Mouse (Mus musculus) liver, embryonic 12.5 days (tissue): ENCODE measurements around the gene Ube2g2. TPM values are rescaled to one million over a fixed set of nuclear protein-coding genes. Genes with fewer than 3 reads are reported as not detected.
A peak's percentile ranks its signal among the peaks of the same experiment; 100 is the strongest.
"Not testable (repeated sequence)": the region's sequence is repeated elsewhere in the genome, so short reads cannot be mapped to it uniquely, and the experiment has no call there.

ENCODE experiments used
- ATAC-seq: fragments of 200-750 bp; cut with Nextera tagmentation; 2 replicates; pipeline ENCODE4 v1.8.0; 2017; ENCODE audit warnings: moderate number of reproducible peaks, mild to moderate bottlenecking, moderate library complexity
- H3K27ac ChIP-seq: fragments of 300-500 bp; sonication (generic); 2 replicates; pipeline ENCODE4 v1.5.1; 2016; ENCODE audit warnings: mild to moderate bottlenecking
- H3K27me3 ChIP-seq: fragments of 300-500 bp; sonication (generic); replicated peaks from 2 replicates; pipeline ENCODE4 v1.6.1; 2016; ENCODE audit warnings: mild to moderate bottlenecking, moderate library complexity
- H3K36me3 ChIP-seq: fragments of 300-500 bp; sonication (generic); 2 replicates; pipeline ENCODE4 v1.6.1; 2016; ENCODE audit warnings: mild to moderate bottlenecking, moderate library complexity
- H3K4me1 ChIP-seq: fragments of 300-500 bp; sonication (generic); 2 replicates; pipeline ENCODE4 v1.6.1; 2016
- H3K4me2 ChIP-seq: fragments of 300-500 bp; sonication (generic); 2 replicates; pipeline ENCODE4 v1.6.1; 2016; ENCODE audit warnings: mild to moderate bottlenecking, moderate library complexity
- H3K4me3 ChIP-seq: fragments of 300-500 bp; sonication (generic); 2 replicates; pipeline ENCODE4 v1.5.1; 2016; ENCODE audit warnings: mild to moderate bottlenecking, moderate library complexity
- H3K9ac ChIP-seq: fragments of 300-500 bp; sonication (generic); 2 replicates; pipeline ENCODE4 v1.6.1; 2016; ENCODE audit warnings: mild to moderate bottlenecking, moderate library complexity
- H3K9me3 ChIP-seq: fragments of 300-500 bp; sonication (generic); replicated peaks from 2 replicates; pipeline ENCODE4 v1.6.1; 2016; ENCODE audit warnings: mild to moderate bottlenecking, moderate library complexity
- WGBS: fragments of 180-500 bp; shearing (Covaris S2); methylation state at CpG from one replicate; pipeline ENCODE4 v1.1.7; 2016; ENCODE audit not compliant: insufficient replicate concordance; 5-methylcytosine and 5-hydroxymethylcytosine counted together
- microRNA counts: library from miRNA; unstranded; fragments of <30 nt; microRNA quantifications from one replicate; lab custom pipeline; 2017
- microRNA-seq: library from miRNA; unstranded; fragments of <30 nt; microRNA quantifications from one replicate; pipeline ENCODE4, GENCODE M21; 2017
- polyA plus RNA-seq: library from polyadenylated mRNA; unstranded; fragments of >200 nt; fragmentation: Nextera tagmentation; extraction: Ambion mirVana; gene quantifications from 2 replicates; pipeline ENCODE4 v1.2.1, GENCODE M21; 2016

Ube2g2 gene
- polyA plus RNA-seq, 1 experiment from 2014 or later, result 59.9 TPM

DNA sequence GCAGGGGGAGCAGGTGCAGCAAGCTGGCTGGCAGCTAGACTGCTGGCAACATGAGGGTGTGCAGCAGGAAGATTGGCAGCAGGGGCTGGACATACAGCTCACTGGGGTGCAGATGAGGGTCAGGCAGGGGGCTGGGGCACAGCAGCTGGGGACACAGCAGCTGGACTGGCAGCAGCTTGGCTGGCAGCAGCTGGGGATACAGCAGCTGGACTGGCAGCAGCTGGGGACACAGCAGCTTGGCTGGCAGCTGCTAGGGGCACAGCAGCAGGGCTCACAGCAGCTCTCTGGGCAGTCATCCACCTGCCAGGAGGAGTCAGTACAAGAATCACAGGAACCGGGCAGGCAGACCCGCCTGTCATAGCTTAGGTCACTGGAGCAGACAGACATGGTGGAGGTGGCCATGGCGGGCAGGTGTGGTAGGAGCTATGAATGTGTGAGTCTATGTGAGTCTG, 68.3 kb downstream of the Ube2g2 start, which contains the start of gene Gm19402:
Gene Gm19402 (minus strand): TSS at position 402 of the 452 bp plus-strand sequence.
- H3K27me3 ChIP-seq, result peaks cover 77% of the 10 kb centered on the region
- not testable (repeated sequence) for H3K4me2 ChIP-seq, H3K27ac ChIP-seq, H3K9me3 ChIP-seq, H3K4me1 ChIP-seq, H3K4me3 ChIP-seq, H3K9ac ChIP-seq, H3K36me3 ChIP-seq, ATAC-seq
- 48% methylated on average over 3 of the region's 3 CpGs for WGBS

MicroRNAs encoded within 50 kb of the gene (microRNA counts, 519-probe panel; counts per million panel counts)
- 582 counts per million, percentile 70 among the panel's probes with 10 or more counts for microRNA mmu-miR-1930 (lab: Ali Mortazavi, UCI)

Small RNAs within 50 kb of the gene (microRNA-seq; reads per million reads assigned to microRNA genes)
- gene Mir1930, result 20.0 reads per million, percentile 31 among the genes with 10 or more reads in this experiment

Other genes starting within 250 kb of the Ube2g2 start
- gene Adarb1, start 204.0 kb upstream of the Ube2g2 start, polyA plus RNA-seq, result 2.9 and 3.2 TPM in 2 replicates
- gene Fam207a, start 106.5 kb upstream of the Ube2g2 start, polyA plus RNA-seq, result 32.7 and 33.7 TPM in 2 replicates
- 13.5 and 13.9 TPM in 2 replicates for gene Itgb2, start 92.0 kb upstream of the Ube2g2 start, polyA plus RNA-seq
- 68.8 and 72.8 TPM in 2 replicates for gene Pttg1ip, start 40.6 kb upstream of the Ube2g2 start, polyA plus RNA-seq
- gene Sumo3, start 16.2 kb upstream of the Ube2g2 start, polyA plus RNA-seq, result 138 and 146 TPM in 2 replicates
- gene Gm49325, start 16.1 kb upstream of the Ube2g2 start, polyA plus RNA-seq, result 5.1 TPM in 1 of 2 replicates, not detected in the other
- gene Tspear, start 64.3 kb downstream of the Ube2g2 start, polyA plus RNA-seq, result 0.05 TPM in 1 of 2 replicates, not detected in the other
- not detected in 2 replicates for gene Gm19402, start 68.5 kb downstream of the Ube2g2 start, polyA plus RNA-seq
- not detected in 2 replicates for gene Gm9508, start 75.0 kb downstream of the Ube2g2 start, polyA plus RNA-seq
- not detected in 2 replicates for gene Gm10272, start 84.4 kb downstream of the Ube2g2 start, polyA plus RNA-seq
- not detected in 2 replicates for gene Gm10024, start 89.2 kb downstream of the Ube2g2 start, polyA plus RNA-seq
- gene Gm10142, start 93.5 kb downstream of the Ube2g2 start, polyA plus RNA-seq, result not detected in 2 replicates
- gene Krtap12-1, start 98.3 kb downstream of the Ube2g2 start, polyA plus RNA-seq, result not detected in 2 replicates
- not detected in 2 replicates for gene Gm10100, start 104.2 kb downstream of the Ube2g2 start, polyA plus RNA-seq
- gene Gm18596, start 120.4 kb downstream of the Ube2g2 start, polyA plus RNA-seq, result not detected in 2 replicates
- not detected in 2 replicates for gene Gm9736, start 129.1 kb downstream of the Ube2g2 start, polyA plus RNA-seq
- gene Gm3233, start 137.4 kb downstream of the Ube2g2 start, polyA plus RNA-seq, result not detected in 2 replicates
- gene Gm3238, start 149.1 kb downstream of the Ube2g2 start, polyA plus RNA-seq, result not detected in 2 replicates
- gene Gm7138, start 154.7 kb downstream of the Ube2g2 start, polyA plus RNA-seq, result not detected in 2 replicates
- gene Gm3250, start 160.3 kb downstream of the Ube2g2 start, polyA plus RNA-seq, result not detected in 2 replicates
- not detected in 2 replicates for gene Gm7137, start 165.9 kb downstream of the Ube2g2 start, polyA plus RNA-seq
- not detected in 2 replicates for gene Gm9639, start 172.8 kb downstream of the Ube2g2 start, polyA plus RNA-seq
- gene Gm19668, start 176.9 kb downstream of the Ube2g2 start, polyA plus RNA-seq, result not detected in 2 replicates
- gene Gm9507, start 189.6 kb downstream of the Ube2g2 start, polyA plus RNA-seq, result not detected in 2 replicates
- gene Gm2696, start 192.4 kb downstream of the Ube2g2 start, polyA plus RNA-seq, result not detected in 2 replicates
- gene Krtap10-4, start 204.8 kb downstream of the Ube2g2 start, polyA plus RNA-seq, result not detected in 2 replicates
- not detected in 2 replicates for gene Krtap10-10, start 213.7 kb downstream of the Ube2g2 start, polyA plus RNA-seq
- not detected in 2 replicates for gene Gm36176, start 224.5 kb downstream of the Ube2g2 start, polyA plus RNA-seq
- not detected in 2 replicates for gene Gm10318, start 230.6 kb downstream of the Ube2g2 start, polyA plus RNA-seq
- not detected in 2 replicates for gene Gm3285, start 239.7 kb downstream of the Ube2g2 start, polyA plus RNA-seq